Mouse (Mus musculus): ENCODE measurements at regions not wholly inside any gene's neighbourhood (a gene's known extent, or its start where the extent isn't known, plus 50 kb on each side); places are given as distances from the start of the nearest gene placed in this dataset.

DNA sequence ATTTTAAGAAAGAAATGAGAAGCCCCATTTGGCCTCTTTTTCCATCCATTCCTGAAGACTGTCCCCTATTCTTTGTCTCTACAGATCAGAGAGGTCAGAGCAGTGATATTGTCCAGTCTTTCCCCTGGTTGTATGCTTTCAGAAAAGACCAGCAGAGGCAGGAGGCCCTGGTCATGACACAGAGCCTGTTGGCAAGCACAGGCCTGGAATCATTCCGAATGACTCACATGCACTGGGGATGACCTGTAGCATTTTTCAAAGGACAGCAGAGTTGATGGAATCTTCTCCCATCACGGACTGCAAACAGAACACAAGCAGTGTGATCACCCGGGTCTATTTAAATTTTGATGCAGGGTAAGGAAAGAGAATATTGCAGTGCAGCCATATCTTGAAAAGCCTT, 50.2 kb upstream of the Nxt1 start:
- no peak for DNase-seq (ENCODE audit: low read depth)

DNA sequence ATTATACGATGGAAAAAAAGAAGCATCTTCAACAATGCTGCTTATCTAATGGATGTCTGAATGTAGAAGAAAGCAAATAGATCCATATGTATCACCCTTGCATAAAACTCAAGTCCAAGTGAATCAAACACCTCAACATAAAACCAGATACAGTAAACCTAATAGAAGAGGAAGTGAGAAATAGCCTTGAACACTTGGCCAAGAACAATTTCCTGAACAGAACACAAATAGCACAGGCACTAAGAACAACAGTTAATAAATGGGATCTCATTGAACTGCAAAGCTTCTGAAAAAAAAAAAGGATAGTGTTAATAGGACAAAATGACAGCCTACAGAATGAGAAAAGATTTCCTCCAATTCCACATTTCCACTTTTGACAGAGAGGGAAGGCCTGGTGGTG, 60.5 kb upstream of the Nxt1 start:
- no peak for DNase-seq (ENCODE audit: low read depth)

- DNase-seq (ENCODE audit: low read depth): no peak
Observed at GRCm38 (mm10) chr2:148605425-148605930, 66.9 kb upstream of the Nxt1 start.

DNA sequence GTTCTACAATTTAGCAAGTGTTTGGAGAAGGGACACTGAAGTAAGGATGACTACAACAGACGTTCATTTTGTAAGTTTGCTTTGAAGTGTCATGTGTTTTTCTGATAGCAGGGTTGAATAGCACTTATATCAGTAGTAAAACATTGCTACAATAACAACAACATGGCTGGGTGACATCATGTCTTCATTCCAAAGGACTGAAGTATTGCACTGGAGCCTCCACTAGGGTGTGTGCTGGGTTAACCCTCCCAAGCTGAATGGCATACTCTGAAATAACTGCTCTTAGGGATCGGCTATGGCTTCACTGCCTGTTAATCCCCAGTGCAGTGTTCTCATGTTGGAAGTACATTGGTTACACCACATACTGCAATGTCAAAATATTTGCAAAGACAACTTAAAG, 68.5 kb upstream of the Nxt1 start:
- DNase-seq (ENCODE audit: low read depth): no peak

DNA sequence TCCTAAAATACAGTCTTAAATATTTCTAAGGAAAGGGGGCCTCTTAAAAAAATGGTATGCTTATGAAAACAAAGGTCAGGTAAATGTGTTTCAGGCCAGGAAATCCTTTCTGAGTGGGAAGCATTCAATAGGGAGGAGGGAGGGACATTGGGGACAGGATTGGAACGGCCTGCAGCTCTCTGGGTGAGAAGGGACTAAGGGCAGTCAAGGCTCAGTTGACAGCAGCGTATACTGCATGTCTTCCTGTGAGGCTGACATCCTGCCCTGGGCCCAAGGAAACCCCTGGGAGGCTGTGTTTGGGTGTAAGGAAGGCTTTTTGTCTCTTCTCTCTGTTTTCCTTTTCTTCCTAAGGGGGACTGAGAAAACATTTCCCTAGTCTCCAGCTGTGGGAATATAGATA, 69.1 kb upstream of the Nxt1 start:
- DNase-seq (ENCODE audit: low read depth): no peak

DNA sequence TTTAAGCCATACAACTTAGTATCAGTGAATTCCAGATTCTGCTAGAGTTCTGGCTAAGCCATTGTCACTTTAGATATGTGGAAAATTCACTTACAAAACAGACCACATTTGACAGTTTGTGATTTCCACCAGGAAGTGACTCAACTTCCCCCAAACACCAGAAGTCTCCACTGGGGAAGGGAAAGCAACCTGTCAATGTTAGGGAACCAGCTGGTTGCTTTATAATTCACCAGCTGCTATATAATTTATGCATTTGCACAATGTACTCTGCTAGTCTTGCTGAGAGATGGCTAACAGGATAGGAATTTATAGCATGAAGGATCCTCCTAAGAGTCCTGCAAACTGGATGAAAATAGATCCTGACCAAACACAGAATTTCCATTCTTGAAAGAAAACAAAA, 72.9 kb upstream of the Nxt1 start:
- no peak for DNase-seq (ENCODE audit: low read depth)

GRCm38 (mm10) chr2:148596966-148597365, 75.4 kb upstream of the Nxt1 start:
- no peak for DNase-seq (ENCODE audit: low read depth)

- DNase-seq (ENCODE audit: low read depth): no peak
Observed at GRCm38 (mm10) chr2:148585721-148586335, 86.6 kb upstream of the Nxt1 start.

DNA sequence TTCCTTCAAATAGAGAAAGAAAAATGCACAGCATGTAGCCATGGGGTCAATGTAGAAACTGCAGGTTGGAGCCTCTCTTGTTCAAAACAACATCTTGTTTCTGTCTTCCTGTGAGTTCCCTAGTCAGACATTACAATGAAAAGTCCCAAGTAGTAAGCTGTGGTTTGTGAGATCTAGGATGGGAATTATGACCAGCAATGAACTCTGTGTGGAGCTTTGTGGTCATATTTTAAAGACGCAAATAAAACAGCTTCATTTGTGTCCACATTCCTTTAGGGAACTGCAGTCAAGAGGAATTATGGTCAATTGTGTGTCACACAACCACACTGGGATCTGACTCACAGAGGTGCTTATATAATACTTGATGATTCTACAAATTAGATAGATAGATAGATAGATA, 90.2 kb upstream of the Nxt1 start:
- no peak for DNase-seq (ENCODE audit: low read depth)

- no peak for DNase-seq (ENCODE audit: low read depth)
Observed at GRCm38 (mm10) chr2:148581666-148582065, 90.7 kb upstream of the Nxt1 start.

GRCm38 (mm10) chr2:148580286-148580966, 92.0 kb upstream of the Nxt1 start:
- no peak for DNase-seq (ENCODE audit: low read depth)

DNA sequence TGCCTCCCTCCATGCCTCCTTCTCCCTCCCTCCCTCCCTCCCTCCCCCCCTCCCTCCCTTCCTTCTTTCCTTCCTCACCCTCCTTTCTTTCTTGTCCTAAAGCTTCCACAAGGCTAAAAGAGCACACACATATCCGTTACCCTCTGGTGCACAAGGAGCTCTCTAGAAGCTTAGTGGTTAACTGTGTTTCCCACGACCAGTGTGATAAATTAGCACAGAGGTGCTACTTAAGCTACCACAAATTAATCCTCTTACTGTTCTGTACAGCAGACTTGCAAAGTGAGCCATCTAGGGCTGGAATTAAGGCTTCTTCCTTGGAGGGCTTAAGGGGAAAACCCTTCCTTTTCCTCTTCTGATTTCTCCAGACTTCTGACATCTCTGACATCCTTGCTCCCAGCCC, 92.8 kb upstream of the Nxt1 start:
- no peak for DNase-seq (ENCODE audit: low read depth)

DNA sequence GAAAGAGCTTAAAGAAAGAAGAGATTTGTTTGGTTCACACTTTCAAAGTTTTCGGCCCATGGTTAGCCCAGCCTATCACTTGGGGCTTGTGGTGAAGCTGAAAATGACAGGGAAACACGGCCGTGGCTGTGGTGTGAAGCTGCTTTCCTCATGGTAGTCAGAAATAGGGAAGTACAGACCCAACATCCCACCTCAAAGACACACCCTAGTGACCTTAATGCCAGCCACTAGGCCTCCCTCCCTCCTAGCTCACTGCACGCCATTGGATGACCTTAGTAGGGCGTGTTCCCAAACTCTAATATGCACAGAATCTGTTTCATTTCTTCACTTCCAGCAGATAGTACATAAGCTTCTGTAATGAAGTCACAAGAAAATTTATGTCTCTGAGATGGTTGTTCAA, 93.4 kb upstream of the Nxt1 start:
- no peak for DNase-seq (ENCODE audit: low read depth)

- DNase-seq (ENCODE audit: low read depth): no peak
Observed at GRCm38 (mm10) chr2:148578176-148578575, 94.2 kb upstream of the Nxt1 start.

- no peak for DNase-seq (ENCODE audit: low read depth)
Observed at GRCm38 (mm10) chr2:148575433-148575832, 97.0 kb upstream of the Nxt1 start.

GRCm38 (mm10) chr2:148572165-148572564, 100.2 kb upstream of the Nxt1 start:
- DNase-seq (ENCODE audit: low read depth): no peak

DNA sequence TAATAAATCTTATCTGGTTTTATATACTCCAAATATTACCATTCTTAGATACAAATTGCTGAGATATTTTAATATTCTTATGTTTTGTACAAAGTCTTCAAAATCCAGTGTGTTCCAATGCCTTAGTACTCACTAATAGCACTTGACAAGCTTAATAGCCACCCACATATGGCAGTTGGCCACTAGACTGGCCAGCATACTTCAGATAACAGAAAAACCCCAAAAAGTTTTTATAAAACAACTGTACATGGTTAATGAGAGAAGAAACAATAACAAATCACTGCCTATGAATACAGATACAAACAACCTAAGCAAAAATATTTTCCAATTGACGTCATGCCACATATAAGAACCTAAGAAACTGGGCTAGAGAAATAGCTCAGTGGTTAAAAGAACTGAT, 100.8 kb upstream of the Nxt1 start:
- DNase-seq (ENCODE audit: low read depth): no peak

DNA sequence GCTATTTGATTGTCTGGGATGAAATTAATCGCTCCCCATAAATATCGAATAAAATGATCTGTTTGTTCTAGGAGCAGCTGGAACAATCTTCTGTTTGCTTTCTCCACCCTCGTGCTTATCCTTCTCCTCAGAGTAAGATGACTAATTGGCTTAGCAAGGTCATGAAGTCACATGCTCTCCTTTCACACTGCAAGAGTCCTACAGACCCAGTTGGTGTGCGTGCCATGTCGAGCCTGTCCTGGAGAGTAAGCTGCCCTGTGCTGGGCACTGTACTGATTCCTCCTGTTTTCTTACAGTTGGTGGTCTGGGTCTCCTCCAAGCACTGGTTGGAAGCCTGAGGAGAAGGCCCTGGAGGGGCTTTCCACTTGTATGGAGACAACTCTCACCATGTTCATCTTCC, 101.4 kb upstream of the Nxt1 start:
- DNase-seq (ENCODE audit: low read depth): no peak

DNA sequence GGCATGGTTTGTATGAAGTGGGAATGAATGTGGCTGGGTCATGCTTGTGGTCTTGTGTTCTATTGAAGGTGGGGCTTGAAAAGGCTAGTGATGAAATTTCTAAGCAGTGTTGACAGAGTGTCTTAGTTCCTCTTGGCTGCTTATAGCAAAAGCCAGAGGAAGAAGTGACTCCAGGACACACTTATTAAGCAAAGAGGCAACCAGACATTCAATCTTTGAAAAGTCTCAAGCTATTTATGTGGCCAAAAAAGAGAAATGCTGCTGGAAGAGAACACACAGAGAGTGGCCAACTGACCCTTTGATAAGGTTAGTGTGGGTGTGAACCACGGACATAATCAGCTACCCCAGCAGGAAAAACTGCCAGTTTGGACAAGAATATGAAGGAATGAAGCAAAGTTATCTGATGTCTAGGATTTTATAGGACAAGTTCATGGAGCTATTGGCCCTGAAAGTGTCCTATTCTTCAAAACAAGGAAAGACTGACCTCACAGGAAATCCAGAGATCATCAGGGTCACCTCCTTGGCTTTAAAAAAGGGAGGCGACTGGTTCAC, 104.4 kb upstream of the Nxt1 start:
- DNase-seq (ENCODE audit: low read depth): no peak

GRCm38 (mm10) chr2:148563390-148563789, 109.0 kb upstream of the Nxt1 start:
- no peak for DNase-seq (ENCODE audit: low read depth)

GRCm38 (mm10) chr2:148562041-148562440, 110.4 kb upstream of the Nxt1 start:
- no peak for DNase-seq (ENCODE audit: low read depth)

DNA sequence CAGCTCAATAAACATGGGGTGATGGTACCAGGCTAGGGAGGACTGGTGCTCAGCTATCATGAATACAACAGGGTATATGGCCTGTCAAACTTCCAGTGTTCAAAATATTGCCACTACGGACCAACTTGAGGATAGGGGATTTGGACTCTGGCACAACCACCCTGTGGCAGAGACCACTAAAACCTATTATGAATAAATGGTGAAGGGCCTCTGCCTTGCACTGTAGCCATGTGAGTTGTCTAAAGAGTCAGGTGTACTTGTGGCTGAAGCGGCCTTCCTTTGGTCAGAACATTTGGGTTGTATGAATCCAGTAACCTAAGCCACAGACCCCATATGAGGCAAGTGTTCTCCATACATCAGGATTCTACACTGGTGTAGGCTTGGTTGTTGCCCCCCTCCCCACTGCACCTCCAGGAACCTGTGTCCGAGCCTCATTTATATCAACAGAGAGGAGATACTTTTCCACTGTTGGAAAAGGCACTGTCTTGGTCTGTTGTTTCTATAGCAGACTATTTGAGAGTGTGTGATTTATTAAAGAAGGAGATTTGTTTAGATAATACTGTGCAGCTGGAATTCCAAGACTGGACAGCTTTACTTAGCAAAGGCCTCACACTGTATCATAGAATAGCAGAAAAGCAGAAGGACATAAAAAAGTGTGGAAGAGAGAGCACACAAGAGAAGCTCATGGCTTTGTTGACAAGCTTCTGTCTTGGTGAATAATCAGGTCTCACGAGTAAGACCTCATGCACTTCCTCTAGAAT, 112.2 kb upstream of the Nxt1 start:
- DNase-seq (ENCODE audit: low read depth): no peak

DNA sequence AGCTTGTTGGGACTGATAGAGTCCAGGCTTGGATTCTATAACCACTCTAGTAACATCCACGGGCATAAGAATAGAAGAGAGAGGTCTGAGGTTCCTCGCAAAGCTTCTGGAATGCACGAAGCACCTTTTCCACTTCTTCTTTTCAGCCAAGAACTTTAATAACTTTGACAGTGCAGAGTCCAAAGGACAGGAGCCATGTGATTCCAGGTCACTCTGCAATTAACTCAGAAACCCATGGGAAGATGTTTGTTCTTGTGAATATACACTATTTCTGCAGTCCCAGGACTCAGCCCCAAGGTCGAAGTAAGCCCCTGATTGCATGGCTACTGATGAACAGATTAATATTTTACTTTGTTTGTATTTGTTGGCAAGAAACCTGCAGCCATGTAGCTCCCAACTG, 113.0 kb upstream of the Nxt1 start:
- DNase-seq (ENCODE audit: low read depth): no peak
